ENCODE assay signal across 9 mouse cellular contexts in the genomic region with DNA sequence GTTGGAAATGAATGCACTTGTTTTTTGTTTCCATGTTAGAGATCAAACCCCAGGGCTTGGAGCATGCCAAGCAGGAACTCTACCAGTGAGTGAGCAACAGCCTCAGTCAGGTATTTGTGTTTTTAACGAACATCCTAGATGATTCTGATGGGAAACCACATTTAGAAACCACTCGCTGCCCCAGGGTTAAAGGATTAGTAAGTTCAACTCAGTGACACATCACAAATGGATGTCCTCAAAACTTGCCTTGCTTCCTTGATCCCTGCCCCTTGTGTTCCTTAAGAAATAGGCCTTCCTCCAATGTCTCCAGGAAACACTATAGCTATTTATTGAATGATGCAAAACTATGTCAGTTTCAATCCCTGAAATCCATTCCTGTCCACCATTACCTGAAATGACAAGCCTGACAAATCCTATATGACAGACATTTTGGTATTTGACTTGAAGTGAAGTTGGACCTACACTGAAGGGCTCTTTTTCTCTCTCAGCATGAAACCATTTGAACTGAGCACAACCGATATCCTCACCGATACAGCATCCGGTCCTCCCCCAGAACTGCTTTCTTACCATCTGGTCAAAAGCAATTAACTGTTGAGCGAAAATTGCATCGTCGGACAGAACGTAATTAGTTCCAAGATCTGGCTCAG. TPM values are rescaled to one million over a fixed set of nuclear protein-coding genes. Genes with fewer than 3 reads are reported as not detected.
A peak's percentile ranks its signal among the peaks of the same experiment; 100 is the strongest.
DNase-seq lines count a peak whose midpoint lies in the region; ATAC-seq and TF ChIP-seq lines count a peak whose summit lies in the region.
"Had no signal": no experiment of that assay in that cellular context is flagged by ENCODE, and none has a peak within 500 bp of the region (broad histone marks: within the 10 kb centered on the region; RNA-seq: fewer than 3 reads in every experiment).

No protein-coding gene starts in this region.

- H3K27me3 ChIP-seq in heart, embryonic 12.5 days (replicated peaks) = no peaks in the 10 kb centered on the region
- H3K27me3 ChIP-seq in CH12.LX (replicated peaks) = no peaks in the 10 kb centered on the region
- no peaks in the 10 kb centered on the region for H3K27me3 ChIP-seq in forebrain, embryonic 14.5 days (replicated peaks; ENCODE audit: control insufficient read depth, insufficient read depth, low read length)
- no peaks in the 10 kb centered on the region for H3K27me3 ChIP-seq in liver, embryonic 16.5 days (ENCODE audit: control insufficient read depth, insufficient read depth, low read depth, low read length)

- H3K4me2 ChIP-seq in heart, embryonic 12.5 days = peak overlapping the region; percentile 78
- peak overlapping the region; percentile 58 for H3K4me2 ChIP-seq in CH12.LX (ENCODE audit: insufficient read depth, low read depth, poor library complexity, severe bottlenecking)
- H3K4me2 ChIP-seq in forebrain, embryonic 14.5 days (ENCODE audit: low read length) = peak overlapping the region; percentile 93
- H3K4me2 ChIP-seq in liver, embryonic 16.5 days (ENCODE audit: low read depth, low read length) = peak overlapping the region; percentile 97

- peaks cover 18% of the 10 kb centered on the region for H3K4me1 ChIP-seq in heart, embryonic 12.5 days (replicated peaks)
- peaks cover 0 to 41% of the 10 kb centered on the region in 2 experiments; a peak in 2 of 4 replicates for H3K4me1 ChIP-seq in CH12.LX (ENCODE audit: control insufficient read depth in 1 of 2, insufficient read depth in 2 of 2)
- peaks cover 15% of the 10 kb centered on the region for H3K4me1 ChIP-seq in forebrain, embryonic 14.5 days (ENCODE audit: control insufficient read depth, insufficient read depth, low read length)
- peaks cover 23% of the 10 kb centered on the region for H3K4me1 ChIP-seq in liver, embryonic 16.5 days (ENCODE audit: control insufficient read depth, low read depth, low read length)

- H3K79me2 ChIP-seq in CH12.LX (replicated peaks; ENCODE audit: control insufficient read depth, extremely low read depth, insufficient read depth, poor library complexity, severe bottlenecking) = peaks cover 21% of the 10 kb centered on the region

- no peak for TF ChIP-seq POLR2A in CH12.LX (IDR thresholded peaks at IDR 0.05; ENCODE audit: low read depth, low read length)

- no peaks in the 10 kb centered on the region for H3K9me3 ChIP-seq in heart, embryonic 12.5 days (replicated peaks)
- peaks cover 2% of the 10 kb centered on the region for H3K9me3 ChIP-seq in CH12.LX (replicated peaks; ENCODE audit: low read length)
- no peaks in the 10 kb centered on the region for H3K9me3 ChIP-seq in forebrain, embryonic 14.5 days (replicated peaks; ENCODE audit: control insufficient read depth, low read length)
- no peaks in the 10 kb centered on the region for H3K9me3 ChIP-seq in liver, embryonic 16.5 days (replicated peaks; ENCODE audit: control insufficient read depth, low read length)

- TF ChIP-seq CTCF in CH12.LX (conservative IDR thresholded peaks at IDR 0.05 in 1 of 2, IDR thresholded peaks at IDR 0.05 in 1 of 2; ENCODE audit: low read depth in 2 of 2, low read length in 2 of 2) = no peak

- dilution Hi-C loops in CH12.LX (cut with MboI; ENCODE audit: extremely low pct_ligation_motif_present, extremely low pct_unique_long_range_greater_than_20kb, low sequenced_read_pairs) = no loop called here

- DNase-seq in heart, adult 11 months = no peak
- no peak for DNase-seq in CH12.LX (ENCODE audit: extremely low read depth)
- DNase-seq in forebrain, embryonic 14.5 days (ENCODE audit: low spot score) = no peak
- DNase-seq in layer of hippocampus, adult 9-11 months = no peak
- no peak for DNase-seq in cerebellum, adult 11-12 months

- 0 out of 2 replicates have a peak overlapping the region, but pooled peaks have one; percentile 82 for H3K27ac ChIP-seq in heart, embryonic 12.5 days (ENCODE audit: poor library complexity, severe bottlenecking)
- no peak overlapping the region for H3K27ac ChIP-seq in CH12.LX (ENCODE audit: insufficient read depth, low read depth)
- no peak overlapping the region for H3K27ac ChIP-seq in forebrain, embryonic 14.5 days (ENCODE audit: low read depth, low read length)
- H3K27ac ChIP-seq in liver, embryonic 16.5 days (ENCODE audit: low read length) = peak overlapping the region; percentile 73

- H3K9ac ChIP-seq in heart, embryonic 12.5 days = peak overlapping the region; percentile 90
- H3K9ac ChIP-seq in CH12.LX (ENCODE audit: insufficient read depth, low read depth) = peak overlapping the region; percentile 81
- peak overlapping the region; percentile 90 for H3K9ac ChIP-seq in forebrain, embryonic 14.5 days (ENCODE audit: low read length)
- peak overlapping the region; percentile 83 for H3K9ac ChIP-seq in liver, embryonic 16.5 days (ENCODE audit: low read depth, low read length)

- 16% methylated on average over 9 of the region's 9 CpGs for WGBS in heart, embryonic 12.5 days
- whole genome bisulfite sequencing in forebrain, embryonic 14.5 days = 14% methylated on average over 9 of the region's 9 CpGs
- 15% methylated on average over 9 of the region's 9 CpGs for WGBS in liver, embryonic 16.5 days (ENCODE audit: insufficient replicate concordance)

- TF ChIP-seq EP300 in CH12.LX (IDR thresholded peaks at IDR 0.05; ENCODE audit: low read length) = 0 out of 2 replicates have a peak, but pooled peaks have one; percentile 7

- no peak for TF ChIP-seq RAD21 in CH12.LX (IDR thresholded peaks at IDR 0.05; ENCODE audit: low read depth, low read length)

- ATAC-seq in heart, embryonic 12.5 days (ENCODE audit: insufficient number of reproducible peaks, low FRiP score) = no peak
- ATAC-seq in forebrain, embryonic 14.5 days = no peak
- ATAC-seq in liver, embryonic 16.5 days (ENCODE audit: low read depth) = no peak
- ATAC-seq in granulocyte monocyte progenitor cell, adult 5-6 weeks (replicated peaks; ENCODE audit: poor library complexity, severe bottlenecking) = no peak

- in situ Hi-C loops in CH12.LX (cut with MboI; ENCODE audit: low pct_ligation_motif_present, low pct_unique_long_range_greater_than_20kb, low sequenced_read_pairs) = no loop called here

- H3K4me3 ChIP-seq in heart, embryonic 12.5 days = peak overlapping the region; percentile 87
- peak overlapping the region; percentile 82 to 98 (median 91) for H3K4me3 ChIP-seq in CH12.LX (replicated peaks in 1 of 3; ENCODE audit: low read depth in 2 of 3, low read length in 2 of 3, poor library complexity in 1 of 3)
- peak overlapping the region; percentile 95 for H3K4me3 ChIP-seq in forebrain, embryonic 14.5 days (ENCODE audit: low read depth, low read length)
- peak overlapping the region; percentile 78 for H3K4me3 ChIP-seq in liver, embryonic 16.5 days (ENCODE audit: low read depth, low read length)

- peaks cover 11% of the 10 kb centered on the region for H3K36me3 ChIP-seq in heart, embryonic 12.5 days
- peaks cover 7 to 34% of the 10 kb centered on the region in 2 experiments for H3K36me3 ChIP-seq in CH12.LX (replicated peaks in 1 of 2; ENCODE audit: control insufficient read depth in 1 of 2, insufficient read depth in 1 of 2, low read length in 1 of 2)
- H3K36me3 ChIP-seq in forebrain, embryonic 14.5 days (ENCODE audit: control insufficient read depth, insufficient read depth, low read length) = peaks cover 10% of the 10 kb centered on the region
- peaks cover 6% of the 10 kb centered on the region; the same call in 1 of the 2 replicates for H3K36me3 ChIP-seq in liver, embryonic 16.5 days (ENCODE audit: control insufficient read depth, insufficient read depth)

RNA-seq across cellular contexts. Expression of gene Desi1, which starts 18.8 kb away (rescaled TPM):
- 22.8 and 24.6 TPM in 2 replicates for polyA plus RNA-seq in heart, embryonic 12.5 days (2016; fragmentation: Nextera tagmentation; extraction: Ambion mirVana)
- total RNA-seq in CH12.LX (2012; rRNA removed) (10.9 and 11.3 TPM in 2 replicates), CH12.LX (2014; rRNA removed) (7.6 and 10.0 TPM in 2 replicates)
- polyA plus RNA-seq in CH12.LX (2012; ENCODE audit: insufficient read length, low read depth) = 39.2 and 47.3 TPM in 2 replicates
- 33.4 and 39.5 TPM in 2 replicates for polyA plus RNA-seq in forebrain, embryonic 14.5 days (2014; fragmentation: Nextera tagmentation; extraction: Ambion mirVana)
- 10.7 and 11.5 TPM in 2 replicates for polyA plus RNA-seq in liver, embryonic 16.5 days (2015; fragmentation: Nextera tagmentation; extraction: Ambion mirVana)
- total RNA-seq in granulocyte monocyte progenitor cell, adult 5-6 weeks (2014; fragmentation: Nextera tagmentation) = 26.3 and 34.9 TPM in 2 replicates
- 6.0 and 8.3 TPM in 2 replicates for total RNA-seq in granulocyte monocyte progenitor cell, adult 5-6 weeks (2017)

RNA-seq across cellular contexts. Expression of gene Xrcc6, which starts 27.2 kb away (rescaled TPM):
- 68.7 and 80.2 TPM in 2 replicates for polyA plus RNA-seq in heart, embryonic 12.5 days (2016; fragmentation: Nextera tagmentation; extraction: Ambion mirVana)
- 67.3 and 80.0 TPM in 2 replicates for total RNA-seq in CH12.LX (2012; rRNA removed)
- 79.5 and 83.5 TPM in 2 replicates for total RNA-seq in CH12.LX (2014; rRNA removed)
- 80.8 and 94.0 TPM in 2 replicates for polyA plus RNA-seq in CH12.LX (2012; ENCODE audit: insufficient read length, low read depth)
- 55.4 and 56.9 TPM in 2 replicates for polyA plus RNA-seq in forebrain, embryonic 14.5 days (2014; fragmentation: Nextera tagmentation; extraction: Ambion mirVana)
- 48.4 and 52.7 TPM in 2 replicates for polyA plus RNA-seq in liver, embryonic 16.5 days (2015; fragmentation: Nextera tagmentation; extraction: Ambion mirVana)
- total RNA-seq in granulocyte monocyte progenitor cell, adult 5-6 weeks (2014; fragmentation: Nextera tagmentation) = 104 and 120 TPM in 2 replicates
- total RNA-seq in granulocyte monocyte progenitor cell, adult 5-6 weeks (2017) = 234 and 250 TPM in 2 replicates

RNA-seq across cellular contexts. Expression of gene Snu13, which starts 32.5 kb away (rescaled TPM):
- 150 and 157 TPM in 2 replicates for polyA plus RNA-seq in heart, embryonic 12.5 days (2016; fragmentation: Nextera tagmentation; extraction: Ambion mirVana)
- total RNA-seq in CH12.LX (2012; rRNA removed) (167 and 225 TPM in 2 replicates), CH12.LX (2014; rRNA removed) (558 and 575 TPM in 2 replicates)
- polyA plus RNA-seq in CH12.LX (2012; ENCODE audit: insufficient read length, low read depth) = 433 and 587 TPM in 2 replicates
- polyA plus RNA-seq in forebrain, embryonic 14.5 days (2014; fragmentation: Nextera tagmentation; extraction: Ambion mirVana) = 295 and 348 TPM in 2 replicates
- polyA plus RNA-seq in liver, embryonic 16.5 days (2015; fragmentation: Nextera tagmentation; extraction: Ambion mirVana) = 111 and 121 TPM in 2 replicates
- 254 and 268 TPM in 2 replicates for total RNA-seq in granulocyte monocyte progenitor cell, adult 5-6 weeks (2014; fragmentation: Nextera tagmentation)
- 183 and 209 TPM in 2 replicates for total RNA-seq in granulocyte monocyte progenitor cell, adult 5-6 weeks (2017)

RNA-seq across cellular contexts. Expression of gene 1700029P11Rik, which starts 34.5 kb away (rescaled TPM):
- not detected in 2 replicates for polyA plus RNA-seq in heart, embryonic 12.5 days (2016; fragmentation: Nextera tagmentation; extraction: Ambion mirVana)
- total RNA-seq in CH12.LX (2012; rRNA removed) = not detected in 2 replicates
- not detected in 2 replicates for total RNA-seq in CH12.LX (2014; rRNA removed)
- polyA plus RNA-seq in CH12.LX (2012; ENCODE audit: insufficient read length, low read depth) = not detected in 2 replicates
- polyA plus RNA-seq in forebrain, embryonic 14.5 days (2014; fragmentation: Nextera tagmentation; extraction: Ambion mirVana) = not detected in 2 replicates
- polyA plus RNA-seq in liver, embryonic 16.5 days (2015; fragmentation: Nextera tagmentation; extraction: Ambion mirVana) = not detected in 2 replicates
- not detected in 2 replicates for total RNA-seq in granulocyte monocyte progenitor cell, adult 5-6 weeks (2014; fragmentation: Nextera tagmentation)
- not detected in 2 replicates for total RNA-seq in granulocyte monocyte progenitor cell, adult 5-6 weeks (2017)
- total RNA-seq: hematopoietic stem cell, adult 5-6 weeks had no signal

RNA-seq across cellular contexts. Expression of gene 4930407I10Rik, which starts 44.1 kb away (rescaled TPM):
- polyA plus RNA-seq in heart, embryonic 12.5 days (2016; fragmentation: Nextera tagmentation; extraction: Ambion mirVana) = not detected in 2 replicates
- 0.04 TPM in 2 replicates for total RNA-seq in CH12.LX (2012; rRNA removed)
- total RNA-seq in CH12.LX (2014; rRNA removed) = not detected in 2 replicates
- not detected in 2 replicates for polyA plus RNA-seq in CH12.LX (2012; ENCODE audit: insufficient read length, low read depth)
- polyA plus RNA-seq in forebrain, embryonic 14.5 days (2014; fragmentation: Nextera tagmentation; extraction: Ambion mirVana) = not detected in 2 replicates
- polyA plus RNA-seq in liver, embryonic 16.5 days (2015; fragmentation: Nextera tagmentation; extraction: Ambion mirVana) = not detected in 2 replicates
- not detected in 2 replicates for total RNA-seq in granulocyte monocyte progenitor cell, adult 5-6 weeks (2014; fragmentation: Nextera tagmentation)
- total RNA-seq in granulocyte monocyte progenitor cell, adult 5-6 weeks (2017) = not detected in 2 replicates
- total RNA-seq: hematopoietic stem cell, adult 5-6 weeks had no signal

Comparison
In these comparisons a context has a peak if more than half of its experiments do, and no peak if none do; other contexts are left out.
1. H3K27ac ChIP-seq: peak in heart, embryonic 12.5 days (single experiment) and liver, embryonic 16.5 days (single experiment); none in CH12.LX (single experiment) and forebrain, embryonic 14.5 days (single experiment).
2. Peak in every context shown above with its lines, with median percentiles within 50 percentile points of each other: H3K4me2 ChIP-seq, H3K4me3 ChIP-seq and H3K9ac ChIP-seq.